Mouse (Mus musculus) monocyte, adult 2 months (primary cell): ENCODE measurements around the gene Pth2.

Source experiments
- DNase-seq, 2 experiments: peaks; one replicate each; pipeline ENCODE4 v3.0.0; 2022; ENCODE audit warnings: low spot score in 2 of 2, low read depth in 1 of 2

The Pth2 gene

GRCm38 (mm10) chr7:45180896-45181477, at the start of gene Pth2:
Gene Pth2, plus strand, starts transcription at chr7:45180995.
- DNase-seq = no peak

DNA sequence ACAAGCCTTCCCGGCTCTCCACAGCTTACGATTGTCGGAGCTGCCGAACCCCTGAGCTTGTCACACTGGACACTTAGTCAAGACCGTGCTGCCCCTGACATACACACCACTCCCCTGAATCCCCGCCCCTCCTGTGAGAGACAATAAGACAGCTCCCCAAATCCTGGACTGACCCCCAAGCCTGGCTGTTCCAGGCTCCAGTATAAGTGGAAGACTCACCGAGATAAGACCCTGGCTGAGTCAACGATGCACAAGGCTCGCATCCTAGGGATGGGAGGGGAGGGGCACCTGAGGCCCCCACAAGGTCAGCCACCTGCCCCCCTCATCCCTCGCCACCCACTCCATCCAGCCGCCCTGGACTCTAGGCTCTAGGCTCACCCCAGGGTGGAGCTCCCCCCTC, 48.9 kb upstream of the Pth2 start:
- no peak for DNase-seq

- DNase-seq = no peak
Measured at GRCm38 (mm10) chr7:45133446-45134159, 47.2 kb upstream of the Pth2 start.

- DNase-seq = no peak
Measured at GRCm38 (mm10) chr7:45134544-45135026, 46.2 kb upstream of the Pth2 start.

DNA sequence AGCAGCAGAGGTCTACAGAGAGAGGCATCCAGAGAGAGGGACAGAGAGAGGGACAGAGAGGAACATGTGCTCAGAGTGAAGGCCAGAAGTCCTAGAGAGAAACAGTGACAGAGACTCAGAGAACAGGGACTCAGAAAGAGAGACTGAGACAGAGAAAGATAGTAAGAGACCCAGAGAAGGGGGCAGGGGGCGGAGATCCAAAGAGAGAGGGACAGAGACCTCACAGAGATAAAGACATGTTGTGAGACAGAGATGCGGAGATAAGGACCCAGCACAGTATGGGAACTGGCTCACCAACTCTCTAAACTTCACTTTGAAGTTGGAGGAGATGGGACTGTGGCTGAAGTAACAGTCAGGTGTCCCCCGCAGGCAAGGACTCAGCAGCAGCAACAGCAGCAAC, 45.4 kb upstream of the Pth2 start:
- DNase-seq = no peak

DNA sequence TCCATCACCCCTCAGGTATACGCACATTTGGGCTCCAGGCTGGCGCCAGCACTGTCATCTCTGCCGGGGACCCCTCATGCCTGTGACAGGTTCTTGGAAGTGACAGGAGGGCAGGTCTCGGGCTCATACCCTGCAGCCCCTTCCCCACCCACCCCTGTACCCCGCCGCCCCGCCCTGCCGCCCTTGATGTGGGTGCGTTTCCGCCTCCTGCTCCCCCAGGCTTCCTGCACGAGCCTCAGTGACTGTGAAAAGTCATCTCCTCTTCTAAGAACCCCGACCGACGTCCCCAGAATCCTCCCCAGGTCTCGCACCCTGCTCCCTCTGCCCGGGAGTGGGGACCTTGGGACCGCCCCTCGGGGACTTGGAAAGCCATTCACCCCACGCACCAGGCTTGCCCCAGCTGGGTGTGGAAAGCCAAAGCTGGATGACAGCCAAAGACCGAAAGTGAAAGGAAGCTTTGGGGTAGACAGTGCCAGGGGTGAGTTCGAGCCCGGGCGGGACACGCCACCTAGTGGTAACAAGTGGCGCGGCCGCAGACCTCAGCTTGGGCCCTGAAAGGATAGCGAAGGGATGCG, 44.7 kb upstream of the Pth2 start, which contains the start of the genes Gm45713 and Flt3l:
Gene Gm45713 (minus strand): TSS at position 239 of the 575 bp plus-strand sequence.
Gene Flt3l (minus strand): TSS at position 440 of the 575 bp plus-strand sequence.
- DNase-seq = peak; percentile 63 to 87

DNA sequence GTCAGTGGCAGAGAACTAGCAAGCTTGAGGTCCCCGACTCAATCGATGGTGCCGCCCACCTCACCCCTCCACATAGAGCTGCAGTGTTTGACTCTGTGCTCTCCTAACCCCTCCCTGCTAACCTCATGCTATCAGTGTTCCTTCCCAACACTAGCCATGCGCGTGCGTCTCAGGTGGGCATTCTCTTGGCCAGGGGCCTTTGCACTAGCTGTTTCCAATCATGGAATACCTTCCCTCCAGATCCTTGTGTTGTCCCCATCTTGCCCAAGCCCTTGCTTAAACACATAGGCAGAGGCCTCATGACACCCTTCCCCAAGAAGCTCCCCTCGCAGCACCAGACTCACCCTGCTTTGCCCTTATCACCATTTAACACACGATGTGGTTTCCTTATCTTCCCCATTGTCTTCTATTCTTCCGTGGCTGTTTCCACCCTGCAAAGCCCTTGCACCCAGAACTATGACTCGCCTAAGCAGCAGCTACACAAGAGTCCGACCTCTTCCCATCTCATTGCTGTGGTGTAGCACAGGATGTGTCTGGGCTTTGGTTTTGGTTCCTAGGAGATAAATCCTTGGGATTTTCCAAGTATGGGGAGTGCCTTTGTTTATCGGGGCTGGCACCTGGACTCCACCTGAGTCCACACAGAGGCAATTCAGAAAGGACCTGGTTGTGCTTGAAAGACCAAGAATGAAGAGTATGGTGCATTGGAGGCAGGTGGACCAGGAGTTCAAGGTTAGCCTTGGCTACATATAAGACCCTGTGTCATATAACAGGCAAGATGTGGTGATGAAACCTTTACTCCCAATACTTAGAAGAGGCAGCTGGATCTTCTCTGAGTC, 43.4 kb upstream of the Pth2 start:
- no peak for DNase-seq

- no peak for DNase-seq
Measured at GRCm38 (mm10) chr7:45138403-45138802, 42.4 kb upstream of the Pth2 start.

- no peak for DNase-seq
Measured at GRCm38 (mm10) chr7:45139904-45140723, 40.7 kb upstream of the Pth2 start.

DNA sequence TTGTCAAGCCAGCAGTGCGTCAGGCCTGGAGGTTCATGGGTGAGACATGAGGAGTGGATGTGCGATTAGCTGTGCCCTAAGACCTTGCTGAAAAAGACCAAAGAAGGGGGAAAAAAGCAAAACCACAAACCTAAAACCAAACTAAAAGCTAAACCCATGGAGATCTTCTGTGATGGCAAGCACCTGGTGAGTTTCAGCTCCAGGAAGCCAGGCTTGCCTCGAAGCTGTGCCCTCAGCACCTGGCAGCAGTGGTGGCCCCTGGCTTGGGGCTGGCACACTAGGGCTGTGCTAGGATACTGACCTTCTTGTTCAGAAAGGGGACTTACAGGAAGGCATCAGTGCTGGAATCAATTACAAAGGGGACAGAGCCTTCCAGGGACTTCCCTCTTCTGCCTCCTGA, 39.5 kb upstream of the Pth2 start:
- no peak for DNase-seq

DNA sequence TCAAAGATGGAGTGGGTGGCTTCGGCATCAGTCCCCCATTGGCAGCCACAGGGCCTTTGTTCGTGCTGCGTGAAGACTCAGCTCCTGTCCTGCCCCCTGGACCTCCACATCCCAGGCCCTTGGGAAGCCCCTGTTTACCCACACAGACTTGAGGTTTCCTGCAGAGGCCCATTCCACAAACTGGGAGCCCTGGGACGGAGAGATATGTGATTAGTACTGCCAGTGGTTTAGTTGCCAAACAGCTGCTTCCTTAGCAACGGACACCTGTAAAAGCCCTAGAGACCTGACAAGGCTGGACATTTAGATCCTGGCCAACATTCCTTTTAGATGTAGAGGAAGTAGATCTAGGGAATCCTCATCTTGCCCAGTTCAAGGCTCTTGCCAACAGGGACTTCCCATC, 38.9 kb upstream of the Pth2 start:
- no peak for DNase-seq

GRCm38 (mm10) chr7:45144368-45145174, 36.2 kb upstream of the Pth2 start:
- DNase-seq = no peak

DNA sequence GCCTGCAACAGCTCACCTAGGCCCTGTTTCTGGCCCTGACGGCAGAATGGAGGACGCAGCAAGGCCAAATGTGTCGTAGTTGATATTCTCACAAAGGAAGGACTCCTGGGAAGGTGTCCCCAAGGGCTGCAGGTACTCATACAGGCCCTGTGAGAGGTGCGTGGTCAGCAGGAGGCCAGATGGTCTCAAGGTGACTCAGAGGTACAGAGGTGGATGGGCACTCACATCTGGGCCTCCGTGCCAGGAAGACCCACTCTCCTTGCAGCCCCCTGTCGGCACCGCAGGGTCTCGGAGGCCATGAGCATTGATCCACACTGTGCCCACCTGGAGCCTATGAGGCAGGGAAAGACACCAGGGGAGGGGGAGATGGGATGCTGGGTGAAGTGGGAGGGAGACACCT, 35.3 kb upstream of the Pth2 start:
- DNase-seq = no peak

- no peak for DNase-seq
Measured at GRCm38 (mm10) chr7:45147267-45147666, 33.5 kb upstream of the Pth2 start.

DNA sequence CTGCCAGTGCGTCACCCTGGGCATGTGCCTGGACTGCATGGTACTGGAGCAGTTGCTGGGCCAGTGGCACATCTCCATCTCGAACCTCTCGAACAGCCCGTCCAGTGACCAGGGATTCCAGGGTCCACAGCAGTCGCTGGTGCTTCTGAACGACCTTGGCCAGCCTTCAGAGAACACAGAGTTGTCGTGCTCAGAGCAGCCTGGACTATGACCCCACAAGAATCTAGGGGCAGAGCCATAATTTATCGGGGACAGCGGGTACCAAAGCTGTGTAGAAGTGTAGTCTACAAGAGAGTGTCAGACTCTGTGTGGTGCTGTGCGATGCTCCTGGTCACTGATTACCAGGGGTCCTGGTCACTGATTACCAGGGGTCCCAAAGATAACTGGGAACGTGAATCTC, 32.9 kb upstream of the Pth2 start:
- DNase-seq = no peak

- no peak for DNase-seq
Measured at GRCm38 (mm10) chr7:45148534-45149098, 32.2 kb upstream of the Pth2 start.

DNA sequence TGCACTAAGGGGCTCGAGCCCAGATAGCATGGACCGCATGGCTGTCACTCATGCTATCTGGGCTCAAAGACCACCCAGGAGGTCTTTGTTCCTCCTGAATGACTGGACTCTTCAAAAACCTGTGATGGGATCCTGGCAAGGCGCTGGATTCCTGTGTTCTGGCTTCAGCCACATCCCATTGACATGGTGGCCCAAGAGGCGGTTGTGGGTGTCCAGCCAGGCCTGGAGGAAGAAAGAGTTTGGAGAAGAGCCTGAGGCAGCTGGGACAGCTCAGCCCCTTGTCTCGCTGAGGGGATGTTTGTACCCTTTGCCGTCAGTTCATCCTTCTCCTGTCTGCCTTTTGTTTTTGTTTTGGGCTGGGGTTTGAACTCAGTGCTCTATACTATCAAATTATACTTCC, 31.2 kb upstream of the Pth2 start:
- no peak for DNase-seq

- DNase-seq = no peak
Measured at GRCm38 (mm10) chr7:45150321-45150720, 30.5 kb upstream of the Pth2 start.

DNA sequence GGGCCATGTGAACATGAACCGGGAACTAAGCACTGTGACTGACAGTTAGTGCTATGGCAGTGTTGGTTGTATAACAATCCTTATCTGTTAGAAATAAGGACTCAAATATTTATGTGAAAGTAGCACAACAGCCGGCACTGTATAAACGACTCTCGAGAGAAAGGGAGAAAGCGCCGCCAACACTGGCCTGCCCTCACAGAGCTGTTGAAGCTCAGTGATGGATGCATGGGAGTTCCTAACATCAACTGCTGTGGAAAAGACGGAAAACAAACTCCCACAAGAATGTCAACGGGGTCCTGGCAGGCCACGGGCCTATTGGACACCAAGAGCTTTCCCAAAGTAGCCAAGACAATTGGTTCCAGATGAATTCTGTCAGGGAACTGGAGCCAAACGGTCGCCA, 29.5 kb upstream of the Pth2 start:
- DNase-seq = no peak
